Mouse (Mus musculus) testis, adult 2 months (tissue): ENCODE results near the gene Atxn10. TPM values are rescaled to one million over a fixed set of nuclear protein-coding genes. Genes with fewer than 3 reads are reported as not detected.

Source experiments
- H3K27ac ChIP-seq: fragments of 200-500 bp; 2 replicates; pipeline ENCODE4 v1.5.1; 2012; ENCODE audit warnings: low read depth, low read length; ENCODE audit not compliant: control insufficient read depth, insufficient read depth
- H3K27me3 ChIP-seq: fragments of 200-500 bp; 2 replicates; pipeline ENCODE4 v1.6.1; 2012; ENCODE audit warnings: mild to moderate bottlenecking, low read length, moderate library complexity; ENCODE audit not compliant: control insufficient read depth, insufficient read depth
- H3K36me3 ChIP-seq: fragments of 200-500 bp; 2 replicates; pipeline ENCODE4 v1.6.1; 2012; ENCODE audit warnings: mild to moderate bottlenecking, low read length; ENCODE audit not compliant: control insufficient read depth, insufficient read depth
- H3K4me1 ChIP-seq: fragments of 200-500 bp; 2 replicates; pipeline ENCODE4 v1.6.1; 2012; ENCODE audit warnings: low read length; ENCODE audit not compliant: control insufficient read depth, insufficient read depth
- H3K4me3 ChIP-seq: fragments of 200-500 bp; 2 replicates; pipeline ENCODE4 v1.5.1; 2012; ENCODE audit warnings: low read depth, mild to moderate bottlenecking, low read length, moderate library complexity, mixed read lengths; ENCODE audit not compliant: control insufficient read depth
- CTCF ChIP-seq: fragments of 200-500 bp; IDR thresholded peaks from 2 replicates; pipeline ENCODE4 v1.5.1; 2012; ENCODE audit warnings: low read depth, mild to moderate bottlenecking, inconsistent platforms, low read length, moderate library complexity; ENCODE audit not compliant: control insufficient read depth, insufficient read depth, insufficient replicate concordance
- POLR2A ChIP-seq: fragments of 200-500 bp; IDR thresholded peaks from 2 replicates; pipeline ENCODE4 v1.6.1; 2012; ENCODE audit warnings: low read depth, mild to moderate bottlenecking, inconsistent platforms, low read length, moderate library complexity; ENCODE audit not compliant: control insufficient read depth
- polyA plus RNA-seq: library from polyadenylated mRNA; depleted of rRNA; stranded (reverse); fragments of >200 nt; gene quantifications from 2 replicates; pipeline ENCODE4 v1.2.3, GENCODE M21; 2012

Atxn10 gene
- polyA plus RNA-seq, 1 experiment: 139 TPM

- H3K36me3 ChIP-seq: no peaks in the 10 kb centered on the region
- no peak overlapping the region for H3K4me3 ChIP-seq
- TF ChIP-seq CTCF: peak; percentile 59; the same call in 1 of the 2 replicates
- no peak for TF ChIP-seq POLR2A
- no peaks in the 10 kb centered on the region for H3K27me3 ChIP-seq
- H3K4me1 ChIP-seq: no peaks in the 10 kb centered on the region
- no peak overlapping the region for H3K27ac ChIP-seq
These were observed 141.5 kb downstream of the Atxn10 start for GRCm38 (mm10) chr15:85477584-85477983.

GRCm38 (mm10) chr15:85479365-85479764 lies 143.3 kb downstream of the Atxn10 start:
- TF ChIP-seq POLR2A (no peak), CTCF (no peak)
- Histone ChIP-seq H3K4me1 (no peaks in the 10 kb centered on the region), H3K27ac (no peak overlapping the region), H3K4me3 (no peak overlapping the region), H3K36me3 (no peaks in the 10 kb centered on the region), H3K27me3 (no peaks in the 10 kb centered on the region)

DNA sequence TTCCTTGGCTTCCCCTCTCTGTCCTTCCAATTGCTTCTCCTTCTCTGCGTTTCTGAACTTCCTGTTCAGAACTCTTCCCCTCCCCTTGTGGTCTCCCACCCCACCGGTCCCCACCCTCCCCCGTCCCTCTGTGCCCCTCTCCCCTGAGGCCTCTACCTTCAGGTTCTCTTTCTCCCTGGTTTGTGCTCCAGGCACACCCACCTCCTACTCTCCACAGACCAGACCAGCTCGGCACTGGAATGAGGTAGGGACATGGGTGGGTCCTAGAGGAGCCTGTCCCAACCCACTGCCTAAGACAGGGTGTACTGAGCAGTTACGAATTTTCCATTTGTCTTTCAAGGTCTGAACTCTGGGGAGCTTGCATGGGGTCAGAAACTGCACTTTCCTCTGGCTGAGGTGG lies 143.9 kb downstream of the Atxn10 start:
- H3K27ac ChIP-seq: no peak overlapping the region
- H3K36me3 ChIP-seq: no peaks in the 10 kb centered on the region
- H3K27me3 ChIP-seq: no peaks in the 10 kb centered on the region
- no peak for TF ChIP-seq POLR2A
- no peak for TF ChIP-seq CTCF
- no peaks in the 10 kb centered on the region for H3K4me1 ChIP-seq
- no peak overlapping the region for H3K4me3 ChIP-seq

DNA sequence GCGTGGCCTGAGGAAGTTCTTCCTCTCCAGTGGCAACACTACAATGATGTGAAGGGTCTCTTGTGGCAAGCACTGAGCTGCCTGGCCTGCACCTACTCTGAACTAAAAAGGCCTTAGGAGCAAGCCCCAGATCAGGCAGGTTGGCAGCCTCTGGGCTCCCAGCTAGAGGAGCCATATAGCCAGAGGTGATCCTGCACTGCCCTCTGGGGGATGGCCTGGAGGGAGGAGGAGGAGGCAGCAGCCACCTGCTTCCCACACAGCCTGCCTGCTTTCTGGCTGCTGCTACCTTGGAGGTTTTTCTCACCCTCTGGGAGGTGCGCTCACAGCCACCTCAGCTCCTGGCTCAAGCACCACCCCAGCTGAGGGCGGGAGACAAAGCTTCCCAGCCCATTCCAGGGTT lies 144.6 kb downstream of the Atxn10 start:
- no peaks in the 10 kb centered on the region for H3K4me1 ChIP-seq
- H3K36me3 ChIP-seq: no peaks in the 10 kb centered on the region
- no peak overlapping the region for H3K4me3 ChIP-seq
- H3K27me3 ChIP-seq: no peaks in the 10 kb centered on the region
- peak; percentile 11; the same call in 1 of the 2 replicates for TF ChIP-seq CTCF
- no peak for TF ChIP-seq POLR2A
- no peak overlapping the region for H3K27ac ChIP-seq

DNA sequence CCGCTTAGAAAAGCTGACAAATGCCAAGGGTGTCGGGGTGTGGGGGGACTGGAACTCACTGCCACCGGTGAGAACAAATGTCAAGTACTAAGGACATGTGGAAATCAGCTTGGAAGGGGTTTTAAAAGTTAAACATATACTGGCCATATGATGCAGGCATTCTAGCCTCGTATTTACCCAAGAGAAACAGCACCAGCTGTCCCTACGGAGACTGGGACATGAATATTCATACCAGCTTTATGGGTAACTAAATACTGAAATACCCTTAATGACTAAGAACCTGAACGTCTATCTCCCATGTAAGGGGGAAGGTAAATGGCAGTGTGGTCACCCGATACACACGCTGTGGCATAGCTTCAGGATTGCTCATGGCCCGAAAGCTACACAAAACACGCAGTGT lies 152.9 kb downstream of the Atxn10 start:
- Histone ChIP-seq H3K4me1 (no peaks in the 10 kb centered on the region), H3K4me3 (no peak overlapping the region), H3K27me3 (no peaks in the 10 kb centered on the region), H3K36me3 (no peaks in the 10 kb centered on the region), H3K27ac (no peak overlapping the region)
- TF ChIP-seq CTCF: no peak
- TF ChIP-seq POLR2A: no peak

- no peaks in the 10 kb centered on the region for H3K27me3 ChIP-seq
- no peak overlapping the region for H3K4me3 ChIP-seq
- H3K36me3 ChIP-seq: no peaks in the 10 kb centered on the region
- no peak for TF ChIP-seq CTCF
- TF ChIP-seq POLR2A: no peak
- H3K27ac ChIP-seq: no peak overlapping the region
- no peaks in the 10 kb centered on the region; the same call in 1 of the 2 replicates for H3K4me1 ChIP-seq
These were observed 153.7 kb downstream of the Atxn10 start for GRCm38 (mm10) chr15:85489751-85490150.

DNA sequence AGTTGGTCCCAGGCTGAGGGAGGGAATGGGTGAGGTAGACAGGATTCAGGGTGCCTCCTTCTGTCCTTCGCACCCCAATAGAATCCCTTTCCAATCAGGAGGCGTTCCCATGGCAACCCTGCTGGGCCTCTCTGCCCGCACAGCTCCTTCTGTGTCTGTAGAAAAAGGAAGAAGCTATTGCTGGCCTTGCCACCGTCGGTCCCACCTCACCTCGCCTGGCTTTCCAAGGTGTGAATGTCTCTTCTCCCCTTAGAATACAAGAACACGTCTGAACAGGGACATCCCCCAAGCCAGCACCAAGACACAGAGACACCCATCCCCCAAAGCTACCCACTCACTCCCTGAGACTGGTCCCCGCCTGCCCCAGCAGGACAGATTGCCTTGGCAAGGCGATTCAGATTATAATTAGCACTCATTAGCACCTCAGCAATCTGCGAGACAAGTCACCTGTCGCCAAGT lies 158.1 kb downstream of the Atxn10 start:
- Histone ChIP-seq H3K4me1 (no peaks in the 10 kb centered on the region; the same call in 1 of the 2 replicates), H3K36me3 (no peaks in the 10 kb centered on the region), H3K4me3 (no peak overlapping the region), H3K27me3 (no peaks in the 10 kb centered on the region), H3K27ac (no peak overlapping the region)
- TF ChIP-seq POLR2A (no peak), CTCF (no peak)

DNA sequence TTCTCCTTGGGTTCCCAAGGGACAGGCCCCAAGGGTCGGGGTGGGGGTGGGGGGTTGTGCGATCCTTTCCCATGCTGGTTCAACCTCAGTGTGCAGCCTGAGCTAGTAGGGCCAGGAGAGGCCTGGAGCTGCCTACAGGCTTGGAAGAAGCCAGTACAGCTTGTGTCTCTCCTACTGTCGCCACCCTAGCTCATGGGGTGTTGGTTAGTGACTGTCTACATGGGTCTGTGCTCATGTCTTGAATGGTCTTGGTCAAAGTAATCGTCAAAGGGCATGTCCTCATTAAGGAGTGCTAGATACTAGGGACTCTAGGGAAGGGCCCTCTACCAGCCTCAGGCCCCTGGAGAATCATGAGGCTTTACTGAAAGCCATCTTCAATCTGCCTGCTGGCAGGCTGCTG lies 161.5 kb downstream of the Atxn10 start:
- H3K27me3 ChIP-seq: no peaks in the 10 kb centered on the region

More for the DNA sequence above, 161.5 kb downstream of the Atxn10 start:
- Histone ChIP-seq H3K4me1 (no peaks in the 10 kb centered on the region; the same call in 1 of the 2 replicates), H3K4me3 (no peak overlapping the region), H3K36me3 (no peaks in the 10 kb centered on the region), H3K27ac (no peak overlapping the region)
- TF ChIP-seq POLR2A: no peak
- TF ChIP-seq CTCF: no peak
